Mouse (Mus musculus) heart, adult 2 months (tissue): ENCODE results near the gene Vegfb.

Experiments used
- CTCF ChIP-seq: fragments of 200-600 bp; IDR thresholded peaks from 2 replicates; pipeline ENCODE4 v1.8.1; 2022; ENCODE audit warnings: antibody characterized with exemption, mild to moderate bottlenecking, moderate library complexity
- POLR2A ChIP-seq: fragments of 200-500 bp; IDR thresholded peaks from 2 replicates; pipeline ENCODE4 v1.6.1; 2011; ENCODE audit warnings: mild to moderate bottlenecking, low read depth, low read length, control low read depth; ENCODE audit not compliant: insufficient read depth

GRCm38 (mm10) chr19:6969291-6969664, 18.2 kb downstream of the Vegfb start:
- TF ChIP-seq CTCF (no peak), POLR2A (no peak)
